Mouse (Mus musculus): ENCODE measurements around the gene Pip4k2b.
A peak's percentile ranks its signal among the peaks of the same experiment; 100 is the strongest.
"Not testable (repeated sequence)": the region's sequence is repeated elsewhere in the genome, so short reads cannot be mapped to it uniquely, and the experiment has no call there.

Pip4k2b gene

GRCm38 (mm10) chr11:97714784-97715760, 29.4 kb downstream of the Pip4k2b start:
- DNase-seq (ENCODE audit: low spot score in 2 of 2): no peak

- no peak for DNase-seq (ENCODE audit: low spot score in 2 of 2)
Measured at GRCm38 (mm10) chr11:97714356-97714755, 30.1 kb downstream of the Pip4k2b start.

- no peak for DNase-seq (ENCODE audit: low spot score in 2 of 2)
Measured at GRCm38 (mm10) chr11:97713896-97714295, 30.6 kb downstream of the Pip4k2b start.

- DNase-seq (ENCODE audit: low spot score in 2 of 2): no peak
Measured at GRCm38 (mm10) chr11:97712286-97712685, 32.2 kb downstream of the Pip4k2b start.

GRCm38 (mm10) chr11:97711200-97711900, 33.2 kb downstream of the Pip4k2b start:
- no peak for DNase-seq (ENCODE audit: low spot score in 2 of 2)

GRCm38 (mm10) chr11:97710067-97710466, 34.4 kb downstream of the Pip4k2b start:
- DNase-seq (ENCODE audit: low spot score in 2 of 2): not testable (repeated sequence)

- peak; percentile 99 for DNase-seq (ENCODE audit: low spot score in 2 of 2)
Measured at GRCm38 (mm10) chr11:97703039-97703826, 41.3 kb downstream of the Pip4k2b start, which contains the start of gene Psmb3. TSS of gene Psmb3 (plus strand) at chr11:97703399.

- DNase-seq (ENCODE audit: low spot score in 2 of 2): peak; percentile 83 to 93
Measured at GRCm38 (mm10) chr11:97702393-97702745, 42.1 kb downstream of the Pip4k2b start.

GRCm38 (mm10) chr11:97701581-97702392, 42.7 kb downstream of the Pip4k2b start:
- DNase-seq (ENCODE audit: low spot score in 2 of 2): no peak

- DNase-seq (ENCODE audit: low spot score in 2 of 2): no peak
Measured at GRCm38 (mm10) chr11:97700746-97701580, 43.5 kb downstream of the Pip4k2b start.

- peak; percentile 61 to 67 for DNase-seq (ENCODE audit: low spot score in 2 of 2)
Measured at GRCm38 (mm10) chr11:97700003-97700745, 44.3 kb downstream of the Pip4k2b start, which contains the start of gene Pcgf2. TSS of gene Pcgf2 (minus strand) at chr11:97700497.

- DNase-seq (ENCODE audit: low spot score in 2 of 2): peak; percentile 83 to 86
Measured at GRCm38 (mm10) chr11:97699626-97700002, 44.9 kb downstream of the Pip4k2b start.

- peak; percentile 56 to 57 for DNase-seq (ENCODE audit: low spot score in 2 of 2)
Measured at GRCm38 (mm10) chr11:97698741-97699611, 45.5 kb downstream of the Pip4k2b start.

GRCm38 (mm10) chr11:97697891-97698529, 46.5 kb downstream of the Pip4k2b start:
- no peak for DNase-seq (ENCODE audit: low spot score in 2 of 2)

- DNase-seq (ENCODE audit: low spot score in 2 of 2): no peak
Measured at GRCm38 (mm10) chr11:97697199-97697890, 47.2 kb downstream of the Pip4k2b start.

- no peak for DNase-seq (ENCODE audit: low spot score in 2 of 2)
Measured at GRCm38 (mm10) chr11:97696669-97697068, 47.8 kb downstream of the Pip4k2b start.

- no peak for DNase-seq (ENCODE audit: low spot score in 2 of 2)
Measured at GRCm38 (mm10) chr11:97695712-97696401, 48.6 kb downstream of the Pip4k2b start.

All from frontal cortex, postnatal 14 days (tissue).